Mouse (Mus musculus) midbrain, embryonic 13.5 days (tissue): ENCODE results near the gene Gm4871. TPM values are rescaled to one million over a fixed set of nuclear protein-coding genes. Genes with fewer than 3 reads are reported as not detected.
"Not testable (repeated sequence)": the region's sequence is repeated elsewhere in the genome, so short reads cannot be mapped to it uniquely, and the experiment has no call there.

ENCODE experiments used
- ATAC-seq: fragments of 200-750 bp; cut with Nextera tagmentation; 2 replicates; pipeline ENCODE4 v1.8.0; 2017; ENCODE audit warnings: mild to moderate bottlenecking, moderate TSS enrichment, moderate library complexity
- H3K27ac ChIP-seq: fragments of 300-500 bp; sonication (generic); 2 replicates; pipeline ENCODE4 v1.5.1; 2015; ENCODE audit warnings: inconsistent platforms, mild to moderate bottlenecking, moderate library complexity
- H3K27me3 ChIP-seq: fragments of 300-500 bp; sonication (generic); 2 replicates; pipeline ENCODE4 v1.6.1; 2015; ENCODE audit warnings: mild to moderate bottlenecking, inconsistent platforms
- H3K36me3 ChIP-seq: fragments of 300-500 bp; sonication (generic); 2 replicates; pipeline ENCODE4 v1.6.1; 2015; ENCODE audit warnings: mild to moderate bottlenecking, inconsistent platforms
- H3K4me1 ChIP-seq: fragments of 300-500 bp; sonication (generic); replicated peaks from 2 replicates; pipeline ENCODE4 v1.6.1; 2015; ENCODE audit warnings: inconsistent platforms
- H3K4me2 ChIP-seq: fragments of 300-500 bp; sonication (generic); replicated peaks from 2 replicates; pipeline ENCODE4 v1.6.1; 2015; ENCODE audit warnings: moderate library complexity, mild to moderate bottlenecking, inconsistent platforms
- H3K4me3 ChIP-seq: fragments of 300-500 bp; sonication (generic); replicated peaks from 2 replicates; pipeline ENCODE4 v1.5.1; 2015; ENCODE audit warnings: mild to moderate bottlenecking, inconsistent platforms
- H3K9ac ChIP-seq: fragments of 300-500 bp; sonication (generic); replicated peaks from 2 replicates; pipeline ENCODE4 v1.6.1; 2015; ENCODE audit warnings: mild to moderate bottlenecking, inconsistent platforms
- H3K9me3 ChIP-seq: fragments of 300-500 bp; sonication (generic); 2 replicates; pipeline ENCODE4 v1.6.1; 2016; ENCODE audit warnings: mild to moderate bottlenecking, inconsistent platforms
- WGBS: fragments of 180-500 bp; shearing (Covaris S2); methylation state at CpG from one replicate; pipeline ENCODE4 v1.1.7; 2015; 5-methylcytosine and 5-hydroxymethylcytosine counted together
- polyA plus RNA-seq: library from polyadenylated mRNA; unstranded; fragments of >200 nt; fragmentation: Nextera tagmentation; extraction: Ambion mirVana; gene quantifications from 2 replicates; pipeline ENCODE4 v1.2.1, GENCODE M21; 2015

Gm4871 gene
- polyA plus RNA-seq, 1 experiment from 2014 or later: not detected

- no peak overlapping the region for H3K4me2 ChIP-seq
- no peaks in the 10 kb centered on the region for H3K36me3 ChIP-seq
- 50% methylated on average over 4 of the region's 4 CpGs for WGBS
- H3K27me3 ChIP-seq: no peaks in the 10 kb centered on the region
- no peak overlapping the region for H3K27ac ChIP-seq
- no peaks in the 10 kb centered on the region for H3K9me3 ChIP-seq
- no peak for ATAC-seq
- H3K4me1 ChIP-seq: no peaks in the 10 kb centered on the region
- no peak overlapping the region for H3K4me3 ChIP-seq
- no peak overlapping the region for H3K9ac ChIP-seq
Measured at GRCm38 (mm10) chr5:145041628-145042027, 9.1 kb upstream of the Gm4871 start.

- H3K4me2 ChIP-seq, H3K36me3 ChIP-seq, H3K27me3 ChIP-seq, H3K27ac ChIP-seq, H3K9me3 ChIP-seq, H3K9ac ChIP-seq, H3K4me3 ChIP-seq, H3K4me1 ChIP-seq, ATAC-seq: not testable (repeated sequence)
- whole genome bisulfite sequencing: 94% methylated on average over 1 of the region's 1 CpGs
Measured at GRCm38 (mm10) chr5:145030476-145030875, 2.1 kb downstream of the Gm4871 start.

GRCm38 (mm10) chr5:145020712-145021111 is 11.8 kb downstream of the Gm4871 start:
- WGBS: 84% methylated on average over 1 of the region's 1 CpGs
- H3K4me3 ChIP-seq, H3K9me3 ChIP-seq, H3K36me3 ChIP-seq, H3K27me3 ChIP-seq, H3K27ac ChIP-seq, H3K4me2 ChIP-seq, H3K9ac ChIP-seq, ATAC-seq, H3K4me1 ChIP-seq: not testable (repeated sequence)

GRCm38 (mm10) chr5:145020254-145020653 is 12.3 kb downstream of the Gm4871 start:
- not testable (repeated sequence) for H3K27me3 ChIP-seq, H3K4me3 ChIP-seq, H3K9me3 ChIP-seq, H3K4me2 ChIP-seq, H3K36me3 ChIP-seq, H3K27ac ChIP-seq, ATAC-seq, H3K9ac ChIP-seq, H3K4me1 ChIP-seq
- 64% methylated on average over 1 of the region's 1 CpGs for WGBS

- not testable (repeated sequence) for H3K9me3 ChIP-seq, H3K4me2 ChIP-seq, H3K4me3 ChIP-seq, H3K9ac ChIP-seq, H3K27ac ChIP-seq, H3K27me3 ChIP-seq, H3K4me1 ChIP-seq, ATAC-seq, H3K36me3 ChIP-seq
- 29% methylated on average over 2 of the region's 2 CpGs for WGBS
Measured at GRCm38 (mm10) chr5:145016761-145017160, 15.8 kb downstream of the Gm4871 start.

- Histone ChIP-seq H3K4me2 (no peak overlapping the region), H3K9me3 (no peaks in the 10 kb centered on the region), H3K4me3 (no peak overlapping the region), H3K9ac (no peak overlapping the region), H3K27me3 (no peaks in the 10 kb centered on the region), H3K4me1 (no peaks in the 10 kb centered on the region), H3K36me3 (no peaks in the 10 kb centered on the region), H3K27ac (no peak overlapping the region)
- ATAC-seq: no peak
- WGBS: 70% methylated on average over 1 of the region's 1 CpGs
Measured at GRCm38 (mm10) chr5:145014278-145014677, 18.3 kb downstream of the Gm4871 start.

GRCm38 (mm10) chr5:145008878-145009659 is 23.5 kb downstream of the Gm4871 start:
- Histone ChIP-seq H3K4me1 (no peaks in the 10 kb centered on the region), H3K9me3 (no peaks in the 10 kb centered on the region), H3K27ac (no peak overlapping the region), H3K4me3 (no peak overlapping the region), H3K27me3 (no peaks in the 10 kb centered on the region), H3K36me3 (no peaks in the 10 kb centered on the region), H3K4me2 (no peak overlapping the region), H3K9ac (no peak overlapping the region)
- no peak for ATAC-seq
- WGBS: 92% methylated on average over 15 of the region's 15 CpGs

GRCm38 (mm10) chr5:145005596-145005995 is 27.0 kb downstream of the Gm4871 start:
- no peak overlapping the region for H3K9ac ChIP-seq
- no peak overlapping the region for H3K4me2 ChIP-seq
- H3K36me3 ChIP-seq: no peaks in the 10 kb centered on the region
- H3K4me1 ChIP-seq: no peaks in the 10 kb centered on the region
- H3K27me3 ChIP-seq: no peaks in the 10 kb centered on the region
- no peak overlapping the region for H3K4me3 ChIP-seq
- ATAC-seq: no peak
- H3K9me3 ChIP-seq: no peaks in the 10 kb centered on the region
- H3K27ac ChIP-seq: no peak overlapping the region
- WGBS: 90% methylated on average over 6 of the region's 6 CpGs

GRCm38 (mm10) chr5:145004495-145004894 is 28.1 kb downstream of the Gm4871 start:
- no peaks in the 10 kb centered on the region for H3K4me1 ChIP-seq
- 89% methylated on average over 9 of the region's 9 CpGs for WGBS
- ATAC-seq: no peak
- no peaks in the 10 kb centered on the region for H3K27me3 ChIP-seq
- H3K4me2 ChIP-seq: no peak overlapping the region
- no peak overlapping the region for H3K9ac ChIP-seq
- H3K36me3 ChIP-seq: no peaks in the 10 kb centered on the region
- H3K27ac ChIP-seq: no peak overlapping the region
- no peaks in the 10 kb centered on the region for H3K9me3 ChIP-seq
- H3K4me3 ChIP-seq: no peak overlapping the region

GRCm38 (mm10) chr5:145003362-145003761 is 29.2 kb downstream of the Gm4871 start:
- no peak overlapping the region for H3K27ac ChIP-seq
- H3K9ac ChIP-seq: no peak overlapping the region
- no peak overlapping the region for H3K4me2 ChIP-seq
- no peaks in the 10 kb centered on the region for H3K36me3 ChIP-seq
- WGBS: 87% methylated on average over 3 of the region's 3 CpGs
- ATAC-seq: no peak
- H3K4me1 ChIP-seq: no peaks in the 10 kb centered on the region
- no peak overlapping the region for H3K4me3 ChIP-seq
- no peaks in the 10 kb centered on the region for H3K9me3 ChIP-seq
- no peaks in the 10 kb centered on the region for H3K27me3 ChIP-seq

- Histone ChIP-seq H3K4me3 (no peak overlapping the region), H3K4me2 (no peak overlapping the region), H3K9ac (no peak overlapping the region), H3K9me3 (no peaks in the 10 kb centered on the region), H3K36me3 (no peaks in the 10 kb centered on the region), H3K27ac (no peak overlapping the region), H3K4me1 (no peaks in the 10 kb centered on the region), H3K27me3 (no peaks in the 10 kb centered on the region)
- no peak for ATAC-seq
- 32% methylated on average over 2 of the region's 2 CpGs for WGBS
Measured at GRCm38 (mm10) chr5:144998491-144998890, 34.1 kb downstream of the Gm4871 start.

GRCm38 (mm10) chr5:144990481-144990880 is 42.1 kb downstream of the Gm4871 start:
- Histone ChIP-seq H3K4me3 (no peak overlapping the region), H3K27ac (no peak overlapping the region), H3K4me2 (no peak overlapping the region), H3K9ac (no peak overlapping the region), H3K36me3 (no peaks in the 10 kb centered on the region), H3K4me1 (no peaks in the 10 kb centered on the region), H3K9me3 (no peaks in the 10 kb centered on the region), H3K27me3 (no peaks in the 10 kb centered on the region)
- WGBS: 87% methylated on average over 5 of the region's 5 CpGs
- ATAC-seq: no peak

- no peak overlapping the region for H3K27ac ChIP-seq
Measured at GRCm38 (mm10) chr5:144990051-144990450, 42.5 kb downstream of the Gm4871 start.

More at GRCm38 (mm10) chr5:144990051-144990450, 42.5 kb downstream of the Gm4871 start:
- no peak for ATAC-seq
- no peak overlapping the region for H3K4me2 ChIP-seq
- H3K36me3 ChIP-seq: no peaks in the 10 kb centered on the region
- no peaks in the 10 kb centered on the region for H3K4me1 ChIP-seq
- no peak overlapping the region for H3K9ac ChIP-seq
- WGBS: 48% methylated on average over 2 of the region's 2 CpGs
- H3K27me3 ChIP-seq: no peaks in the 10 kb centered on the region
- peaks cover under 1% of the 10 kb centered on the region; the same call in 1 of the 2 replicates for H3K9me3 ChIP-seq
- no peak overlapping the region for H3K4me3 ChIP-seq
